Mouse (Mus musculus) ES-E14 (cell line): ENCODE measurements at regions not wholly inside any gene's neighbourhood (a gene's known extent, or its start where the extent isn't known, plus 50 kb on each side); places are given as distances from the start of the nearest gene placed in this dataset.

Experiments used
- DNase-seq: peaks from one replicate; pipeline ENCODE4 v3.0.0-alpha.2; 2013; ENCODE audit warnings: low read depth, low spot score
- H3K27ac ChIP-seq: 2 replicates; pipeline ENCODE4 v1.5.1; 2012; ENCODE audit warnings: low read depth, mild to moderate bottlenecking, low read length, moderate library complexity, mixed read lengths; ENCODE audit not compliant: poor library complexity, insufficient read depth, severe bottlenecking
- H3K36me3 ChIP-seq: 2 replicates; pipeline ENCODE4 v1.6.1; 2012; ENCODE audit warnings: mild to moderate bottlenecking, low read length, moderate library complexity, mixed read lengths; ENCODE audit not compliant: control insufficient read depth, poor library complexity, insufficient read depth, severe bottlenecking
- H3K4me1 ChIP-seq, 2 experiments: fragments of 150-350 bp in 1 of 2; sonication (generic) in 1 of 2; 2 replicates each; pipeline ENCODE4 v1.6.1; 2012; ENCODE audit warnings: low read length in 2 of 2, mild to moderate bottlenecking in 1 of 2, mixed read lengths in 1 of 2; ENCODE audit not compliant: control insufficient read depth in 2 of 2, insufficient read depth in 2 of 2, poor library complexity in 1 of 2
- H3K4me3 ChIP-seq, 2 experiments: fragments of 150-350 bp in 1 of 2; sonication (generic) in 1 of 2; 2 replicates each; pipeline ENCODE4 v1.5.1; 2012; ENCODE audit warnings: low read length in 2 of 2, low read depth in 1 of 2, mild to moderate bottlenecking in 1 of 2, mixed read lengths in 1 of 2; ENCODE audit not compliant: insufficient read depth in 1 of 2, poor library complexity in 1 of 2, severe bottlenecking in 1 of 2
- H3K9ac ChIP-seq: 2 replicates; pipeline ENCODE4 v1.6.1; 2012; ENCODE audit warnings: low read depth, mild to moderate bottlenecking, low read length, mixed read lengths; ENCODE audit not compliant: poor library complexity, insufficient read depth, severe bottlenecking
- H3K9me3 ChIP-seq: fragments of 150-350 bp; sonication (generic); 2 replicates; pipeline ENCODE4 v1.6.1; 2012; ENCODE audit warnings: low read depth, mild to moderate bottlenecking, low read length; ENCODE audit not compliant: control insufficient read depth, insufficient read depth
- CHD2 ChIP-seq: IDR thresholded peaks from 2 replicates; pipeline ENCODE4 v1.6.1; 2014; ENCODE audit warnings: mild to moderate bottlenecking, low read depth, low read length, inconsistent platforms
- HCFC1 ChIP-seq: IDR thresholded peaks from 2 replicates; pipeline ENCODE4 v1.6.1; 2012; ENCODE audit warnings: low read length, inconsistent platforms, borderline replicate concordance; ENCODE audit not compliant: insufficient read depth
- MAFK ChIP-seq: IDR thresholded peaks from 2 replicates; pipeline ENCODE4 v1.6.1; 2014; ENCODE audit warnings: mild to moderate bottlenecking, low read depth, low read length, inconsistent platforms; ENCODE audit not compliant: insufficient read depth
- ZC3H11A ChIP-seq: IDR thresholded peaks from 2 replicates; pipeline ENCODE4 v1.6.1; 2012; ENCODE audit warnings: low read depth, mild to moderate bottlenecking, inconsistent platforms, low read length, borderline replicate concordance
- ZNF384 ChIP-seq: IDR thresholded peaks from 2 replicates; pipeline ENCODE4 v1.6.1; 2012; ENCODE audit warnings: low read depth, low read length, inconsistent platforms
- in situ Hi-C, 2 experiments: fragments of 600-800 bp; cut with MboI; formaldehyde crosslinking; loops; one replicate each; pipeline ENCODE4 v1.15.1; 2025; ENCODE audit warnings: low sequenced_read_pairs in 2 of 2, inconsistent platforms in 1 of 2; ENCODE audit not compliant: unreplicated experiment in 2 of 2

- H3K4me1 ChIP-seq: no peaks in the 10 kb centered on the region
- H3K36me3 ChIP-seq: no peaks in the 10 kb centered on the region
- in situ Hi-C loops: no loop called here
- H3K27ac ChIP-seq: no peak overlapping the region
- H3K9ac ChIP-seq: no peak overlapping the region
- no peak for DNase-seq
- no peak for TF ChIP-seq CHD2
- no peaks in the 10 kb centered on the region for H3K9me3 ChIP-seq
- H3K4me3 ChIP-seq: no peak overlapping the region
These were observed 619.6 kb upstream of the Cited2 start for GRCm38 (mm10) chr10:17103416-17103815.

DNA sequence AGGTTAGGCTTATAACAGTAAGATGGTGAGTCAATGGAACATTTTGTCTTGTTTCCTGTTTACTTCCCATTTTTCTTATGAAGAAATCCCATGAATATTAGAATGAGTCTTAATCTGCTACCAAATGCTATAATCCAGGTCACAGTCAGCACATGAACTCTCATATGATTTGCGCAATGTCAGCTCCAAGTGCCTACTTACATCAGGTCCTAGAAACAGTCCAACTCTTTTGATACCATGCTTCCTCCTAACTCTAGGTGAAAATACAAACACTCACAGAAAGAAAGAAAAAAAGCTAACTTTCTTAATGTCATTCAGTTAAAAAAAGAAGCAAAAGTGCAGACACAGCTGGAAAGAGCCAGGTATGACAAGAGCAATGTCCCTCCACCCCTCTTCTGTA lies 616.2 kb upstream of the Cited2 start:
- Histone ChIP-seq H3K9ac (no peak overlapping the region), H3K36me3 (no peaks in the 10 kb centered on the region), H3K9me3 (no peaks in the 10 kb centered on the region), H3K4me1 (no peaks in the 10 kb centered on the region), H3K27ac (no peak overlapping the region), H3K4me3 (no peak overlapping the region)
- in situ Hi-C loops: no loop called here
- no peak for DNase-seq
- TF ChIP-seq HCFC1 (no peak), ZC3H11A (no peak), MAFK (no peak), CHD2 (no peak), ZNF384 (no peak)

DNA sequence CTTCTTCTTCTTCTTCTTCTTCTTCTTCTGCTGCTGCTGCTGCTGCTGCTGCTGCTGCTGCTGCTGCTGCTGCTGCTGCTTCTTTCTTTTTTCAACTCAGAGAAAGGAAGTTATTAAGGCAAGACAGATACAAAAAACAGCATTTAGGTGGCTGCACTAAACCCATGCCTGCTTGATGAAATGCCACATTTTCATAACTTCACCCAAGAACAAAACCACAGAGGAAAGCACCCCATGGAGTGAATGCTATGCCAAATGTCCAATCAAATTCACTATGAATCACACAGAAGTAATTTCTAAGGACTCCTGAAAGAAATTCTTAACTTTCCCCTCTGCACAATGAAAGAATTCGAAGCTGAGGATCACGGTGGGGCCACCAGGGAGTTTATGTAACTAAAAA lies 611.9 kb upstream of the Cited2 start:
- Histone ChIP-seq H3K9me3 (no peaks in the 10 kb centered on the region), H3K4me1 (no peaks in the 10 kb centered on the region), H3K4me3 (no peak overlapping the region), H3K27ac (no peak overlapping the region), H3K9ac (no peak overlapping the region), H3K36me3 (no peaks in the 10 kb centered on the region)
- TF ChIP-seq MAFK: no peak
- no peak for TF ChIP-seq HCFC1
- TF ChIP-seq ZNF384: no peak
- TF ChIP-seq CHD2: no peak
- no peak for TF ChIP-seq ZC3H11A
- in situ Hi-C loops: no loop called here
- no peak for DNase-seq

DNA sequence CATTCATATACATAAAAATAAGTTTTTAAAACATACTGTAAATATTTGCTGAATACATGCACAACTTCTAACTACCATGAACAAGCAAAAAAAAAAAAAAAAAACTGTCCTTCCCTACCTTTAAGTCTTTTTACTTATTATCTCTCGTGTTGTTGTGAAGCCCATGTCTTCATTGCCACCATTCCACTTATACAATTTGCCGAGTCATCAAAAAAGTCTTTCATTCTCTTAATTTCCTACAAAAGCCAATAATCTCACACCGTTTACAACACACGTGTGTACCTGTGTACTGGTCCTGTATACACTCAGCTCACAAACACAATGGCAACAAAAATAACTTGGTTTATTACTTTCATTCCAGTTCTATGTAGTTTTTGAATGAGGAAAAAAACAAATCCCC lies 608.2 kb upstream of the Cited2 start:
- H3K4me3 ChIP-seq: no peak overlapping the region
- no peak overlapping the region for H3K27ac ChIP-seq
- no peaks in the 10 kb centered on the region for H3K4me1 ChIP-seq
- in situ Hi-C loops: no loop called here
- DNase-seq: no peak
- H3K9me3 ChIP-seq: no peaks in the 10 kb centered on the region
- H3K36me3 ChIP-seq: no peaks in the 10 kb centered on the region
- TF ChIP-seq HCFC1 (no peak), MAFK (peak; percentile 94), CHD2 (no peak), ZC3H11A (no peak)
- no peak overlapping the region for H3K9ac ChIP-seq

DNA sequence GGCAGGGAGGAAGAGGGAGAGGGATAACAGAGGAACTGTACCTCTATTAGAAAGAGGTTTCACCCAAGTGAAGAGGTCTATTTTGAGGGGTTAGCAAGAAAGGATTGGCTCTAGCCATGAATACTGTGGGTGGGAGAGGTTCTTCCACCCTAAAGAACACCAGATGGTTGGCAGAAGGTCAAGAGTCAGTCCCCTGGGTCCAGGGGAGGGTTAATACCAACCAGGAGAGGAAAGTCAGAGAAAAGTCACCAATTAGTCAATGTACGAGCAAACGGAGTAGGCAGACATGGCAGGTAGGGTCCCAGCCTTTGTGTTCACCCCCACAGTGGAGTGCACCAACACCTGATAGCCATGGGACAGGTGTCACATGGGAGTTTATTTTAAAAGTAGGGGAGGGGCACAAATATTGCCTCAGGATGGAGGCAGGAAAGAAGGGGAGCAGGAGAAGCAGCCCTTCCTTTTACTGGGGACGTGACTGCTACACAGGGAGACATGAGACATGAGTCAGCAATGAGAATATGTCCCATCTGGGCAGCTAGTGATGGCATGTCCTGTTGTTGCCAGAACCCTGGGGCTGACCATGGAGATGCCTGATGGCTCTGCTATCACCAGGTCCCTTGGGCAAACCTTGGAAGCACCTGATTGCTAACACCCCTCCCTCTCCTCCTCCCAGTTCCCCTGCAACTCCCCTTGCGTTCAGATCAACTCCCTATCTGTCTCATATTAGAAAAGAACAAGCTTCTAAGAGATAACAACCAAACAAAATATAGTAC lies 593.4 kb upstream of the Cited2 start:
- Histone ChIP-seq H3K9ac (no peak overlapping the region), H3K36me3 (no peaks in the 10 kb centered on the region)

More for the DNA sequence above, 593.4 kb upstream of the Cited2 start:
- Histone ChIP-seq H3K9me3 (no peaks in the 10 kb centered on the region), H3K4me3 (no peak overlapping the region), H3K27ac (no peak overlapping the region), H3K4me1 (no peaks in the 10 kb centered on the region)
- in situ Hi-C loops: no loop called here
- TF ChIP-seq CHD2 (no peak), HCFC1 (no peak), MAFK (no peak), ZC3H11A (no peak), ZNF384 (no peak)
- DNase-seq: no peak
